Mouse (Mus musculus): ENCODE measurements at regions not wholly inside any gene's neighbourhood (a gene's known extent, or its start where the extent isn't known, plus 50 kb on each side); places are given as distances from the start of the nearest gene placed in this dataset.

DNA sequence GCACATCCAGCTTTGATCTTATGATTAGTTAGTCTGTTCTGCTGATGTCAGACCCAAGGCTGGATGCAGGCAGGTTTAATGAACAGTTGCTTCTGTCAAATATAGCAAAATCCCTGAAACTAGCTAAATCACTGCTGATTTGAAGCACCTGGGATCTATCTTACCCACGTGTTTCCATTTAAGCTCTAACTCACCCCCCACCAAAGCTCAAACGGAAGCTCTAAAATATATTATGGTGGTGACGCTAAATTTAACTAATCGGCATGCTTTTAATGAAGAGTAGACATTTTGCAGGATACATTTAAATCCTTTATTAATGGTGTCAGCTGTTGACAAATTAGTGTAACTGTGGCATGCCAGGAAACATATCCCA, 241.3 kb upstream of the Pitrm1 start:
- Histone ChIP-seq H3K36me3 (ENCODE audit: control insufficient read depth, insufficient read depth) (no peaks in the 10 kb centered on the region), H3ac (ENCODE audit: control insufficient read depth, insufficient read length) (no peak overlapping the region), H3K4me2 (ENCODE audit: low read depth) (no peak overlapping the region), H3K27me3 (ENCODE audit: control insufficient read depth, insufficient read depth, insufficient read length) (no peaks in the 10 kb centered on the region), H3K4me3 (no peak overlapping the region), H3K79me2 (ENCODE audit: control insufficient read depth, insufficient read depth) (no peaks in the 10 kb centered on the region)
- TF ChIP-seq POLR2A (IDR thresholded peaks at IDR 0.05; ENCODE audit: insufficient read length, low read depth) (no peak), REST (IDR thresholded peaks at IDR 0.05; ENCODE audit: insufficient read depth, insufficient read length) (no peak), E2F4 (IDR thresholded peaks at IDR 0.05; ENCODE audit: insufficient read depth) (no peak), TCF12 (IDR thresholded peaks at IDR 0.05; ENCODE audit: insufficient read depth, poor library complexity, severe bottlenecking) (no peak), MYOG (IDR thresholded peaks at IDR 0.05; ENCODE audit: control insufficient read depth in 1 of 3, insufficient read depth in 1 of 3, insufficient read length in 2 of 3, low read depth in 2 of 3) (no peak), USF1 (IDR thresholded peaks at IDR 0.05; ENCODE audit: low read depth) (no peak), MYOD1 (IDR thresholded peaks at IDR 0.05; ENCODE audit: control insufficient read depth in 1 of 3, insufficient read length in 2 of 3, low read depth in 2 of 3) (no peak), POLR2AphosphoS2 (IDR thresholded peaks at IDR 0.05; ENCODE audit: insufficient read length, low read depth) (no peak), SRF (IDR thresholded peaks at IDR 0.05; ENCODE audit: control insufficient read depth, insufficient read length, low read depth) (no peak), MAX (IDR thresholded peaks at IDR 0.05; ENCODE audit: low read depth) (no peak), CEBPB (IDR thresholded peaks at IDR 0.05; ENCODE audit: insufficient read depth, poor library complexity, severe bottlenecking) (no peak), TCF3 (IDR thresholded peaks at IDR 0.05; ENCODE audit: insufficient read length, low read depth) (no peak)

GRCm38 (mm10) chr13:6306989-6307917, 240.7 kb upstream of the Pitrm1 start:
- Histone ChIP-seq H3K79me2 (ENCODE audit: control insufficient read depth, insufficient read depth) (no peaks in the 10 kb centered on the region), H3K36me3 (ENCODE audit: control insufficient read depth, insufficient read depth) (no peaks in the 10 kb centered on the region), H3K4me2 (ENCODE audit: low read depth) (no peak overlapping the region), H3ac (ENCODE audit: control insufficient read depth, insufficient read length) (no peak overlapping the region), H3K4me3 (no peak overlapping the region), H3K27me3 (ENCODE audit: control insufficient read depth, insufficient read depth, insufficient read length) (no peaks in the 10 kb centered on the region)
- TF ChIP-seq TCF3 (IDR thresholded peaks at IDR 0.05; ENCODE audit: insufficient read length, low read depth) (no peak), TCF12 (IDR thresholded peaks at IDR 0.05; ENCODE audit: insufficient read depth, poor library complexity, severe bottlenecking) (no peak), MAX (IDR thresholded peaks at IDR 0.05; ENCODE audit: low read depth) (no peak), MYOG (IDR thresholded peaks at IDR 0.05; ENCODE audit: control insufficient read depth in 1 of 3, insufficient read depth in 1 of 3, insufficient read length in 2 of 3, low read depth in 2 of 3) (no peak), SRF (IDR thresholded peaks at IDR 0.05; ENCODE audit: control insufficient read depth, insufficient read length, low read depth) (no peak), REST (IDR thresholded peaks at IDR 0.05; ENCODE audit: insufficient read depth, insufficient read length) (no peak), E2F4 (IDR thresholded peaks at IDR 0.05; ENCODE audit: insufficient read depth) (no peak), MYOD1 (IDR thresholded peaks at IDR 0.05; ENCODE audit: control insufficient read depth in 1 of 3, insufficient read length in 2 of 3, low read depth in 2 of 3) (no peak), POLR2AphosphoS2 (IDR thresholded peaks at IDR 0.05; ENCODE audit: insufficient read length, low read depth) (no peak)

DNA sequence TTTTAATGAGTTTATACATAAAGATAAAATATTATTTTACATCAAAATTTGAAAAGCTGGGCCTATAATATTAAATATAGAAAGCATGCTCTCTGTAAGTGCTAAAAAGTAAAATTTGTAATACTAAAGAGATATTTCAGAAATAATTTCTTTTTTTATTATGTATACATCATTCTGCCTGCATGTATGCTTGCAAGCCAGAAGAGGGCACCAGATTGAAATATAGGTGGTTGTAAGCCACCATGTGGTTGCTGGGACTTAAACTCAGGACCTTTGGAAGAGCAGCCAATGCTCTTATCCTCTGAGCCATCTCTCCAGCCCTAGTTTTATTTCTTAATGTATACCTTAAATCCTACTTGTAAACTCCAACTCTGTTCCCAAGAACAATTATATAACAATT, 231.7 kb upstream of the Pitrm1 start:
- Histone ChIP-seq H3ac (ENCODE audit: control insufficient read depth, insufficient read length) (no peak overlapping the region), H3K79me2 (ENCODE audit: control insufficient read depth, insufficient read depth) (no peaks in the 10 kb centered on the region), H3K27me3 (ENCODE audit: control insufficient read depth, insufficient read depth, insufficient read length) (no peaks in the 10 kb centered on the region), H3K4me3 (no peak overlapping the region), H3K4me2 (ENCODE audit: low read depth) (no peak overlapping the region), H3K36me3 (ENCODE audit: control insufficient read depth, insufficient read depth) (no peaks in the 10 kb centered on the region)
- TF ChIP-seq USF1 (IDR thresholded peaks at IDR 0.05; ENCODE audit: low read depth) (no peak), TCF3 (IDR thresholded peaks at IDR 0.05; ENCODE audit: insufficient read length, low read depth) (no peak), MAX (IDR thresholded peaks at IDR 0.05; ENCODE audit: low read depth) (no peak), CEBPB (IDR thresholded peaks at IDR 0.05; ENCODE audit: insufficient read depth, poor library complexity, severe bottlenecking) (no peak), TCF12 (IDR thresholded peaks at IDR 0.05; ENCODE audit: insufficient read depth, poor library complexity, severe bottlenecking) (no peak)

- H3K4me2 ChIP-seq (ENCODE audit: low read depth): no peak overlapping the region
- TF ChIP-seq POLR2A (IDR thresholded peaks at IDR 0.05; ENCODE audit: insufficient read length, low read depth): no peak
- no peak for TF ChIP-seq E2F4 (IDR thresholded peaks at IDR 0.05; ENCODE audit: insufficient read depth)
- TF ChIP-seq CEBPB (IDR thresholded peaks at IDR 0.05; ENCODE audit: insufficient read depth, poor library complexity, severe bottlenecking): no peak
- no peak for TF ChIP-seq POLR2AphosphoS2 (IDR thresholded peaks at IDR 0.05; ENCODE audit: insufficient read length, low read depth)
- TF ChIP-seq SRF (IDR thresholded peaks at IDR 0.05; ENCODE audit: control insufficient read depth, insufficient read length, low read depth): no peak
- TF ChIP-seq USF1 (IDR thresholded peaks at IDR 0.05; ENCODE audit: low read depth): no peak
- no peak for TF ChIP-seq TCF3 (IDR thresholded peaks at IDR 0.05; ENCODE audit: insufficient read length, low read depth)
- TF ChIP-seq MYOG (IDR thresholded peaks at IDR 0.05; ENCODE audit: control insufficient read depth in 1 of 3, insufficient read depth in 1 of 3, insufficient read length in 2 of 3, low read depth in 2 of 3): no peak
- no peak for TF ChIP-seq TCF12 (IDR thresholded peaks at IDR 0.05; ENCODE audit: insufficient read depth, poor library complexity, severe bottlenecking)
- no peak for TF ChIP-seq MYOD1 (IDR thresholded peaks at IDR 0.05; ENCODE audit: control insufficient read depth in 1 of 3, insufficient read length in 2 of 3, low read depth in 2 of 3)
- TF ChIP-seq MAX (IDR thresholded peaks at IDR 0.05; ENCODE audit: low read depth): no peak
- TF ChIP-seq REST (IDR thresholded peaks at IDR 0.05; ENCODE audit: insufficient read depth, insufficient read length): no peak
- no peaks in the 10 kb centered on the region for H3K36me3 ChIP-seq (ENCODE audit: control insufficient read depth, insufficient read depth)
- H3K79me2 ChIP-seq (ENCODE audit: control insufficient read depth, insufficient read depth): no peaks in the 10 kb centered on the region
- H3ac ChIP-seq (ENCODE audit: control insufficient read depth, insufficient read length): no peak overlapping the region
- H3K4me3 ChIP-seq: no peak overlapping the region
- no peaks in the 10 kb centered on the region for H3K27me3 ChIP-seq (ENCODE audit: control insufficient read depth, insufficient read depth, insufficient read length)
Observed at GRCm38 (mm10) chr13:6323948-6324347, 224.0 kb upstream of the Pitrm1 start.

All from myocyte (in vitro differentiated cells).